Mouse (Mus musculus) forebrain, embryonic 16.5 days (tissue): ENCODE results near the gene Map2k2. TPM values are rescaled to one million over a fixed set of nuclear protein-coding genes. Genes with fewer than 3 reads are reported as not detected.

ENCODE experiments used
- ATAC-seq: fragments of 200-750 bp; cut with Nextera tagmentation; 2 replicates; pipeline ENCODE4 v1.8.0; 2017; ENCODE audit warnings: mild to moderate bottlenecking, moderate library complexity
- H3K27ac ChIP-seq: fragments of 300-500 bp; sonication (generic); 2 replicates; pipeline ENCODE4 v1.5.1; 2014; ENCODE audit warnings: low read length, control low read depth
- H3K27me3 ChIP-seq: fragments of 300-500 bp; sonication (generic); replicated peaks from 2 replicates; pipeline ENCODE4 v1.6.1; 2014; ENCODE audit warnings: low read length; ENCODE audit not compliant: control insufficient read depth, insufficient read depth
- H3K36me3 ChIP-seq: fragments of 300-500 bp; sonication (generic); 2 replicates; pipeline ENCODE4 v1.6.1; 2014; ENCODE audit not compliant: control insufficient read depth, insufficient read depth
- H3K4me1 ChIP-seq: fragments of 300-500 bp; sonication (generic); replicated peaks from 2 replicates; pipeline ENCODE4 v1.6.1; 2014; ENCODE audit warnings: low read length; ENCODE audit not compliant: control insufficient read depth, insufficient read depth
- H3K4me2 ChIP-seq: fragments of 300-500 bp; sonication (generic); 2 replicates; pipeline ENCODE4 v1.6.1; 2014; ENCODE audit warnings: mild to moderate bottlenecking, low read length, control low read depth
- H3K4me3 ChIP-seq: fragments of 300-500 bp; sonication (generic); replicated peaks from 2 replicates; pipeline ENCODE4 v1.5.1; 2014; ENCODE audit warnings: mild to moderate bottlenecking, low read length, control low read depth
- H3K9ac ChIP-seq: fragments of 300-500 bp; sonication (generic); replicated peaks from 2 replicates; pipeline ENCODE4 v1.6.1; 2014; ENCODE audit warnings: low read depth, low read length, control low read depth
- H3K9me3 ChIP-seq: fragments of 300-500 bp; sonication (generic); 2 replicates; pipeline ENCODE4 v1.6.1; 2016; ENCODE audit warnings: low read length; ENCODE audit not compliant: control insufficient read depth
- WGBS: fragments of 180-500 bp; shearing (Covaris S2); extraction: QIAGEN DNeasy Blood & Tissue Kit; methylation state at CpG from one replicate; pipeline ENCODE4 v1.1.7; 2014; 5-methylcytosine and 5-hydroxymethylcytosine counted together
- polyA plus RNA-seq: library from polyadenylated mRNA; unstranded; fragments of >200 nt; fragmentation: Nextera tagmentation; extraction: Ambion mirVana; gene quantifications from 2 replicates; pipeline ENCODE4 v1.2.1, GENCODE M21; 2015

Gene Map2k2
- polyA plus RNA-seq, 1 experiment from 2014 or later = 210 TPM

DNA sequence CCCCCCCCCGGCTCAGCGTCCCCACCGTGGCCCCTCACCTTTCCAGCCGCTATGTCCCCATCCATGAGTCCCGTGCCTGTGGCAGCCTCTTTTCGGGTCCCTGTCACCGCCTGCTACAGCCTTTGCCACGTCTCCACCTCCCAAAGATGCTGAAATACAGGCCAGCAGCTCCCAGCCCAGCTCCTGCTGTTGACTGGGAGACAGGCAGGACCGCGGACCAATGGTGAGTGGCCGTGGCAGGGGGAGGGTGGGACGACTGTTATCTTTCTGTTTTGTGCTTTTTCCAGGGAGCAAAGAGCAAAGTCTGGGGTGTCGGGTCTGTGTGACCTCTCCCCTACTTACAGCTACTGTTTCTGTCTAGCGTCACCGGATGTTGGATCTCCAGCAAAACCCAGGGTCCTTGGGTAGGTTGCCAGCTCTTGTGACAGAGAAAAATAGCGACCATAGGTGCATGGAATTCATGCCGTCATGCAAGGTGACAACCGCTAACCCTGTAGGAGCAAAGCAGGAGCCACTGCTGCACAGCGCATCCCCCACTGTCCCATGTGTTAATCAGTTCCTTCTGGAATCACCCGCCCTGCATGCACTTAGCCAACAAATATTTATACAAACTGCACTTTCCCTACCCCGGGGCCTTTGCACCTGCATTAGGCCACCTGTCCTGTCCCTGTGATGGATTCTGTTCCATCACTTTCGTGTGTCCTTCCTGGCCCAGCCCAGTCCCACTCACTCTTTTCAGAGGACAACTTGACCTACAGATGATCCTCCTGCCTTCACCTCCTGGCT is 13.1 kb upstream of the Map2k2 start:
- Histone ChIP-seq H3K4me1 (peaks cover 7% of the 10 kb centered on the region), H3K27me3 (no peaks in the 10 kb centered on the region), H3K4me2 (no peak overlapping the region), H3K9ac (no peak overlapping the region), H3K4me3 (no peak overlapping the region), H3K36me3 (no peaks in the 10 kb centered on the region), H3K9me3 (no peaks in the 10 kb centered on the region), H3K27ac (no peak overlapping the region)
- 61% methylated on average over 22 of the region's 22 CpGs for WGBS
- ATAC-seq = no peak

GRCm38 (mm10) chr10:81094931-81095678 is 10.6 kb upstream of the Map2k2 start:
- no peak for ATAC-seq
- WGBS = 59% methylated on average over 9 of the region's 9 CpGs

GRCm38 (mm10) chr10:81106113-81106721 is 502 bp downstream of the Map2k2 start:
- Histone ChIP-seq H3K4me3 (peak overlapping the region; percentile 87), H3K36me3 (peaks cover 18% of the 10 kb centered on the region), H3K27me3 (no peaks in the 10 kb centered on the region), H3K4me2 (peak overlapping the region; percentile 80), H3K27ac (peak overlapping the region; percentile 98), H3K9ac (peak overlapping the region; percentile 88), H3K9me3 (no peaks in the 10 kb centered on the region), H3K4me1 (peaks cover 21% of the 10 kb centered on the region)
- under 1% methylated on average over 35 of the region's 35 CpGs for WGBS
- ATAC-seq = peak; percentile 86

More at GRCm38 (mm10) chr10:81094931-81095678, 10.6 kb upstream of the Map2k2 start:
- Histone ChIP-seq H3K4me3 (no peak overlapping the region), H3K36me3 (no peaks in the 10 kb centered on the region), H3K4me2 (no peak overlapping the region), H3K4me1 (no peaks in the 10 kb centered on the region), H3K9ac (no peak overlapping the region), H3K9me3 (no peaks in the 10 kb centered on the region), H3K27ac (no peak overlapping the region), H3K27me3 (no peaks in the 10 kb centered on the region)

DNA sequence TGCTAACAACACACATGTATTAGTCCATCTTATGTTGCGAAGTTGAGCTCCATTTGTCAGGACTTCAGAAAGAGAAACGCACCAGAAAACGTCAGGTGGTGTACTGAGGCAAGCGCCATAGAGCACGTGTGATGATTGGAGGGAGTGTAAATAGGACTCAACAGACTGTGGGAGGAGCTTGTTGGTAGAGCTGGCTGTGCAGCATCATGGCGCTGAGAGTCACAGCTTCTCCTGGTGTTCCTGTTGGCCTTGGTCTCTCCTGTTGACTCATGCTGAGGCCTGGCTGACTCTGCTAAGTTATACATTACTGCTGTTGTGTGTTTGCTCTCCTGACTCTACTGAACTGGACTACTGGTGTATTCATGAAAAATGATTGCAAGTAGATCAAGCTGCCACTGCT is 7.2 kb downstream of the Map2k2 start:
- no peaks in the 10 kb centered on the region for H3K27me3 ChIP-seq
- no peak overlapping the region for H3K4me2 ChIP-seq
- H3K36me3 ChIP-seq = peaks cover 37% of the 10 kb centered on the region
- 95% methylated on average over 6 of the region's 6 CpGs for WGBS
- H3K9ac ChIP-seq = no peak overlapping the region
- H3K4me3 ChIP-seq = no peak overlapping the region
- no peaks in the 10 kb centered on the region for H3K4me1 ChIP-seq
- no peaks in the 10 kb centered on the region for H3K9me3 ChIP-seq
- no peak overlapping the region for H3K27ac ChIP-seq
- ATAC-seq = no peak

- ATAC-seq = no peak
- Histone ChIP-seq H3K27ac (no peak overlapping the region), H3K9me3 (no peaks in the 10 kb centered on the region), H3K36me3 (peaks cover 49% of the 10 kb centered on the region), H3K4me2 (no peak overlapping the region), H3K4me3 (no peak overlapping the region), H3K9ac (no peak overlapping the region), H3K27me3 (no peaks in the 10 kb centered on the region), H3K4me1 (no peaks in the 10 kb centered on the region)
- 97% methylated on average over 10 of the region's 10 CpGs for WGBS
Observed at GRCm38 (mm10) chr10:81119625-81120024, 13.9 kb downstream of the Map2k2 start.

- no peak overlapping the region for H3K4me3 ChIP-seq
- H3K4me2 ChIP-seq = no peak overlapping the region
- H3K9me3 ChIP-seq = no peaks in the 10 kb centered on the region
- H3K36me3 ChIP-seq = peaks cover 42% of the 10 kb centered on the region
- H3K27me3 ChIP-seq = no peaks in the 10 kb centered on the region
- no peak overlapping the region for H3K9ac ChIP-seq
- ATAC-seq = no peak
- H3K27ac ChIP-seq = no peak overlapping the region
- no peaks in the 10 kb centered on the region for H3K4me1 ChIP-seq
- WGBS = 88% methylated on average over 7 of the region's 7 CpGs
Observed at GRCm38 (mm10) chr10:81120650-81121049, 14.9 kb downstream of the Map2k2 start.

DNA sequence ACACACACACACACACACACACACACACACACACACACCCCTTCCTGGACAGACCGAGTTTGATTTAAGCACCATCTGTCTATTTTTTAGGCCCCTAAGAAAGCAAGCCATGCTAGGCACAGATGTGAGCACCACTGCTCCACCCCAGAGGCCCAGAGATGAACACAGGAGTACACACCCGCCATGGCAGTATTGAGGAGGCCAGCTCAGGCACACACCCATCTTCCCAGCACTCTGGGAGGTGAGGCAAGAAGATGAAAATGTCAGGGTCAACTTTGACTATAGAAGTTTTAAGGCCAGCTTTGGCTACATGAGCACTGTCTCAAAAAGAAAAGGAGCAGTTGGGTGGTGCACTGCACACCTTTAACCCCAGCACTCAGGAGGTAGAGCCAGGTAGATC is 17.2 kb downstream of the Map2k2 start:
- Histone ChIP-seq H3K36me3 (peaks cover 42% of the 10 kb centered on the region), H3K27ac (no peak overlapping the region), H3K4me2 (no peak overlapping the region), H3K4me1 (no peaks in the 10 kb centered on the region), H3K9me3 (no peaks in the 10 kb centered on the region), H3K9ac (no peak overlapping the region), H3K4me3 (no peak overlapping the region), H3K27me3 (0 out of 2 replicates have a peak, but pooled peaks cover under 1% of the 10 kb centered on the region)
- no peak for ATAC-seq
- WGBS = 84% methylated on average over 2 of the region's 2 CpGs

DNA sequence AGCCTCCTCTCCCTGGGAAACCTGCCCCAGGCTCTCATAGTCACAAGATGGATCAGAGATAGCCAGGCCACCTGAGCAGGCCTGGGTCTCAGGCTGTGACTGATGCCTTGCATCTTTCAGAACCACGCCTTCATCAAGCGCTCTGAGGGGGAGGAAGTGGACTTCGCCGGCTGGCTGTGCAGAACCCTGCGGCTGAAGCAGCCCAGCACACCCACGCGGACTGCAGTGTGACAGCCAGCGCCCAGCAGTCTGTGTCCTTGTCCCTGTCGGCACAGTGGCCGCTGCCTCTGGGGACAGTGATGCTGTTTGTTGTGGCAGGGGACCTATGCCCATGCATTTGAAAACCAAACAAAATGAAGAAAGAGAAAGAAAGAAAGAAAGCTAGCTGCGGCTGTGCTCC is 17.8 kb downstream of the Map2k2 start:
- H3K36me3 ChIP-seq = peaks cover 39% of the 10 kb centered on the region
- WGBS = 81% methylated on average over 11 of the region's 11 CpGs
- no peak for ATAC-seq
- H3K9me3 ChIP-seq = no peaks in the 10 kb centered on the region
- H3K4me2 ChIP-seq = no peak overlapping the region
- peaks cover 7% of the 10 kb centered on the region; the same call in 1 of the 2 replicates for H3K27me3 ChIP-seq
- no peak overlapping the region for H3K27ac ChIP-seq
- no peaks in the 10 kb centered on the region for H3K4me1 ChIP-seq
- no peak overlapping the region for H3K4me3 ChIP-seq
- H3K9ac ChIP-seq = no peak overlapping the region

- H3K4me3 ChIP-seq = no peak overlapping the region
- peaks cover 27% of the 10 kb centered on the region for H3K4me1 ChIP-seq
- H3K27me3 ChIP-seq = peaks cover 39% of the 10 kb centered on the region
- H3K9me3 ChIP-seq = no peaks in the 10 kb centered on the region
- H3K27ac ChIP-seq = no peak overlapping the region
- WGBS = 1% methylated on average over 16 of the region's 16 CpGs
- no peaks in the 10 kb centered on the region for H3K36me3 ChIP-seq
- ATAC-seq = no peak
- H3K4me2 ChIP-seq = no peak overlapping the region
- no peak overlapping the region for H3K9ac ChIP-seq
Observed at GRCm38 (mm10) chr10:81134181-81134587, 28.5 kb downstream of the Map2k2 start.
